Mouse (Mus musculus): ENCODE measurements at regions not wholly inside any gene's neighbourhood (a gene's known extent, or its start where the extent isn't known, plus 50 kb on each side); places are given as distances from the start of the nearest gene placed in this dataset.

DNA sequence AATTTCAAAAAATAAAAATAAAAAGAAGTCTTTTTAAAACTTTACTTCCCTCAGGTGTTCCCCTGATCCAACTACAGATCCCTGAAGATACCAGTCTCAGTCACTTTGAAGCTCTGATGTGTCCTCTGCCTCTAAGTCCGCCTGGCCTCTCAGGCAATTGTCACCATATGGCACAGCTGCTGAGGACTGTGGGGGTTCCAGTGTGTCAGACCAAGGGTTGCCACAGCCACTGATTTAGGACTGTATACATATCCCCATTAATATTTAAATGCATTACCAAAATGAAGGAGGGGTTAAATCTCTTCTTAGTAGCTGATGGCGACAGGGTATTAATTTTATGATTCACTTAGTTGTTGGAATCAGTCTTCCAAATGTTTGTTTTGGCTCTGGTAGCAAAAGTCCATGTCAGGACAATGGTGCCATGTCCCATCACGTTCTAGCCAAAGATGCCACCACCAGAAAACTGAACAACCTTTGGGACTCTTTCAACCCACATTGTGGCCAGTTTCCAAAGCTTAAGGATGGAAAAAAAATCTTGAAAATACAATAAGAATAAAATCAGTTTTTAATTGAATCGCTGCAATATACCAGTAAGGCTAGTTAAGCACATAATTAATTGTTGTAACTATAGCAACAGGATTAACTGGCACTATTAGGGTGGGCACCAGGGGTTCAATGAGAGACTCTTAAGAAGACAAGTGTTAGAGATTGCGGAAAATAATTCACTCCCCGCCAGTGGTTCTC, 62.5 kb downstream of the Arrdc4 start:
- intact Hi-C loops (cut with DNase I) = no loop called here

GRCm38 (mm10) chr7:68682929-68683643, 66.0 kb downstream of the Arrdc4 start:
- intact Hi-C loops (cut with DNase I) = no loop called here

- intact Hi-C loops (cut with DNase I) = no loop called here
These were observed 66.7 kb downstream of the Arrdc4 start for GRCm38 (mm10) chr7:68682318-68682728.

DNA sequence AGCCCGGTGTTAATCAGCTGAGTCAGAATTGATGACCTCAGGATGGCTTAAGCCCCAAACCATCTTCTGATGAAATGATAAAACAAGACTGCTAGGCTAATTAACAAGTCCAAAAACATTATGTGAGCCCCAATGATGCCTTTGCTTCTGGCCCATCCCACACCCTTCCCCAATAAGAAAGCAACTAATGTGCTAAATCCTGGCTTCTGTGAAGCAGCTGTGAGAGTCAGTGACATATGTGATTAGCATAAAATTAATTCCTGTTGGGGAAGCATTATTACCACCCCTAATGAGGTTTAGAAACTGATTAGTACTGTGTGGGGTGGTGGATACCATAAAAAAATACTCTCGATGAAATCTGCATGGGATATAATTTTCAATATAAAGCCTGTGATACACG, 69.3 kb downstream of the Arrdc4 start:
- intact Hi-C loops (cut with DNase I) = no loop called here

DNA sequence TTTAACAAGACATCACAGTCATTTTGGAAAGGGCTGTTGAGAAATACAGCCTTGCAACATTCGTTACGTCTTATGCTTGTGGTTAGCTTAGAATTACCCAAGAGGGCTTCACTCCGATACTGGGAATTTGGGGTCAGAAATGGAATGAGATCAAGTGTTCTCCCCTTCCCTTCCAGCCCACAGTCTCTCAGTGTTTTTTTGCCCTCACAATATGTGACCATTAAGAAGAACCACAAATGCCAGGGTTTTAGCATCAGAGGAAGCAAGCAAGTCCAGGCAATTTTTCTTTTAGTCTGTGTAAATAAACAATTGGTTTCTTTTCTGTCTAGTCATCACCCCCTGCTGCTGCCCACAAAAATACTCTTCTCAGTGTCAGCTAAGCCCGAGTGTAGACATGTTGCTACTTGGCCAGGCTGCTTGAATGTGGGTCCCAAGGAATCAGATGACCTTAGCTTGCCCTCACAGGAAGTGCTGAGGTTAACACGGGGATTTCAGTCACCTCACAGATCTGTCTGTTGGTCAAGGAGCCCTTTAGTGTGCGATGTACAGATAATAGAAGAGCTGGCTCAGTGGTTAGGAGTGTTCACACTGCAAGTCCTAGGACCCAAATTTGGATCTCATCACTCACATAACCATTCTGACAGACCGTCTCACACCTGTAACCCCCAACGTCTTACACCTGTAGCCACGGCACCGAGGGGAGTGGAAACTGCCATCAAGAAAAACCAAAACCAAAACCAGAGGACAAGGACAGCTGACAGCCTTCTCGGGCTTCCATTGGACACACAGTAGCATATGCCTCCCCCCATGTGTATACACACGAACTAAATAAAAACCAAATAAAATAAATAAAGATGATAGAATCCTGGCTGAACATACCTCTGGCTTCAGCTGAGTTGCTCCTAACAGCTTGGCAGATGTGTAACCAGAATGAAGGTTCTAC, 81.0 kb downstream of the Arrdc4 start:
- intact Hi-C loops (cut with DNase I) = loop anchor here (5.0 kb wide), 1 partner anchor 154 kb away; no protein-coding TSS in a partner anchor

- intact Hi-C loops (cut with DNase I) = loop anchor here (5.0 kb wide), 1 partner anchor 155 kb away; no protein-coding TSS in a partner anchor
These were observed 81.8 kb downstream of the Arrdc4 start for GRCm38 (mm10) chr7:68667215-68667614.

DNA sequence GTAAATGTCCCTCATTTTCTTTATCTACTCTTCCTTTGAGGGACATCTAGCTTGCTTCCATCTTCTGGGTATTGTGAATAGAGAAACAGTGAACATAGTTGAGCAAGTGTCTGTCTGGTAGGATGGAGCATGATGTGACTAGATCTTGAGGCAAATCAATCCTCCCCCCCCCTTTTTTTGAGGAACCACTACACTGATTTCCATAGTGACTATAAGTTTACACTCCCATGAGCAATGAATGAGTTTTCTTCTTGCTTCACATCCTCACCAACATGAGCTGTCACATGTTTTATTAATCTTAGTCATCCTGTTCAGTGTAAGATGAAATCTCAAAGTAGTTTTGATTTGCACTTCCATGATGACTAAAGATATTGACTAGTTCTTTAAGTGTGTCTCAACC, 92.7 kb downstream of the Arrdc4 start:
- intact Hi-C loops (cut with DNase I) = no loop called here

DNA sequence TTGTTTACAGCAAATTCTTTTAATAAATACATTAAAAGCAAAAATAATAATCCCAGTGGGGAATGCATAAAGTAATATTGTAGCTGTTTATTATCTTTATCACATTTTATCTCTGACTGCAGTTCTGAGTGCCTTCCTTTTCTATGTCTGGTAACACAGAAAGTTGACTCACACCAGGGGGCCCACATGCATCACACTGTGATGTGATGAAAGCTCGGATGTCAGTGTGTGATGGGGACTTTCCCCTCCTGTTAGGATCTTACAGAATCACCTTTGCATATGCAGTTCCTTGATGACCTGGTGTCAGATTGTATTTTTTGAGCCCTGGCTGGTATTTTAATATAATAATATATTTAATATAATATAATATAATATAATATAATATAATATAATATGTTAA, 95.5 kb downstream of the Arrdc4 start:
- intact Hi-C loops (cut with DNase I) = loop anchor here (5.0 kb wide), 1 partner anchor 169 kb away; no protein-coding TSS in a partner anchor

- intact Hi-C loops (cut with DNase I) = loop anchor here (5.0 kb wide), 1 partner anchor 171 kb away; no protein-coding TSS in a partner anchor
These were observed 97.6 kb downstream of the Arrdc4 start for GRCm38 (mm10) chr7:68651418-68651817.

DNA sequence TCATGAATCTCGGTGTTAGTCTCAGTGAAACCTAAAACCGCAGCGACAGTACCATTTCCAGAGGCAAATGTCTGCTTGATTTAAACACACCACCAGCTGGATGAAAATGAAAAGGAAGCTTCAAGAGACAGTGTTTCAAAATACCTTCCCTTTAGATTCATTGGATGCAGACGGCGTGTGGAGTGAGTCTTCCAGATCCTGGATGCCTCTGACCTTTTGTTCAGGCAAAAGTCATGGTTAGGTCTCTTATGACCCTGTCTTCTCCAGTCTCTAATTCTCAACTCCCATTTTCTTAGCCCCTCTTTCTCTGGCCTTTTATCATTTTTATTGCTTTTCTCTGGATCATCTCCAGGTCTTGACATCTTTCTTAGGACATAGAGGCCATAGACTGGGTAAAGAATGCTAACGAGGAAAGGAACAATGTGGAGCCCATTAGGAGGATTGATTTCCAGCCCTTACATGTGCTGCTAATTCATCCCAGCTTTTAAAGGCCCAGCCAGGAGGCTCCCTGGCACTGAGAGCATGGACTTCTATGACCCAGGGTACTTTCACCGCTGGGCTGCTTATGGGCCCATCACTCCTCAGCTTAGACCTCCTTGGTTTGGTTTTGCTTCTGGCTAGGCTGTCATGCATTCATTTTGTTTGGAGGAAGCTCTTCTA, 111.4 kb downstream of the Arrdc4 start:
- intact Hi-C loops (cut with DNase I) = no loop called here

GRCm38 (mm10) chr7:68621080-68621479, 128.0 kb downstream of the Arrdc4 start:
- intact Hi-C loops (cut with DNase I) = no loop called here

- intact Hi-C loops (cut with DNase I) = no loop called here
These were observed 138.5 kb downstream of the Arrdc4 start for GRCm38 (mm10) chr7:68610499-68610898.

DNA sequence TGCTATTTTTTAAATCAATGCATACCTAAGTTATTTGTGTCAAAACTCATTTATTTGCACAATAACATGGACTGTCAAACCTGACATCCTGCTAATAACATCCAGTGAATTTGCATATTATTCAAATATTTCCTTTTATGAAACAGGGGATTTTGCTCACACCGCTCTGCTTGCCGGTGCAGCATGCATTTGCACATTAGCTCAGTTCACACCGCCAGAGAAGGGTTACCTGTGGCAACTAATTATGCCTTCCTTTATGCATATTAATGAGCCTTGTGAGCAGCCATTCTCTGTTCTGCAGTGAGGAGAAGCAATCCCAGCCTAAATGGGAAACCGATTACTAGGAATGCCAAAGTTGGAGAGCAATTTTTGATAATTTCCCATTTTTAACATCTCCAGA, 141.9 kb downstream of the Arrdc4 start:
- intact Hi-C loops (cut with DNase I) = no loop called here

DNA sequence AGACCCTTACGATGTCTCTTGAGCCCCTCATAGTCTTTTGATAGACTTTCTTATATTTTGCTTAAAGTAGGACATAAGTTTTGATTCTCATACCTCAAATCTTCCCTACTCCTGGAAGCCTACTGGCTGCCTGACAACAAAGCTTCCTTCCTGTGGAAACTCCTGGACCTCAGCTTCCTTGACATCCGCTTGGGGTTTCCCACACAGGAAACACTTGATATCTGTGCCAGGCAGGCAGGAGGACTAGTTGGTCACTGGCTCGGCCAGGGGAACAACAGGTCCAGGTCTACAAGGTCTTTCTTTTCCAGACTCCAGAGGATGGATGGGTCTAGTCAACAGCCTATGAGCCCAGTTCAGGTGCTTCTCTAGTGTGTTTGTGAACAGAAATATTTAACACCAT, 142.8 kb downstream of the Arrdc4 start:
- intact Hi-C loops (cut with DNase I) = no loop called here

- intact Hi-C loops (cut with DNase I) = no loop called here
These were observed 145.3 kb downstream of the Arrdc4 start for GRCm38 (mm10) chr7:68603711-68604110.

GRCm38 (mm10) chr7:68602003-68602402, 147.0 kb downstream of the Arrdc4 start:
- intact Hi-C loops (cut with DNase I) = no loop called here

- intact Hi-C loops (cut with DNase I) = no loop called here
These were observed 155.0 kb downstream of the Arrdc4 start for GRCm38 (mm10) chr7:68594017-68594386.

DNA sequence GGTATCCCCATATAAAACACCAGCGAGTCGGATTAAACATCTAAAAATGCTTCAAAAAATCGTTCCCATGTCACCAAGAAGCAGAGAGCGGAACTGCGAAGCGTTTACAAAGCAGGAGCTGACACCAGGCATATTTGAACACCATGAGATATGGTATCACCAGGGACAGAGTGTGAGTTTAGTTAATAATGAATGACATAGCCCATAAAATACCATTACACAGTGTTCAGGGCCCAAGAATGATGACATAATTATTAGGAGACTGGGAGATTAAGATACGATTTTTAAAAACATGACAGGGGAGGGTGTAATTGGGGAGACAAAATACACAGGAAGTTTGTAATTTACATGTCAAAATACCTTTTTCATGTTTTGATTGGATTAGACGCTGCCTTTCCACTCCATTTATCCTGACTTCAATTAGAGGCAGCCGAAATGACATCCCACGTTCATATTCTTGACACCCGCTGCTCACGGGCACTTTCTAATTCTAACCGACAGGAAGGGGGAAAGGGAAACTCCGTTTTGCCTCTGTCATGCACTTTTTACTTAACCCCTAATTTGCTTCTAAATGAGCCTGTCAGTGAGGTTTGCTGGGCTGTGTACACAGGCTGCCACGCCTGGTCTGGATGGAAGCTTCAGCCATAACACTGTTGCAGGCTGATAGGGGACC, 155.6 kb downstream of the Arrdc4 start:
- intact Hi-C loops (cut with DNase I) = no loop called here

- intact Hi-C loops (cut with DNase I) = no loop called here
These were observed 166.3 kb downstream of the Arrdc4 start for GRCm38 (mm10) chr7:68582540-68583325.

- intact Hi-C loops (cut with DNase I) = no loop called here
These were observed 168.4 kb downstream of the Arrdc4 start for GRCm38 (mm10) chr7:68580650-68581049.

All from adrenal gland (tissue).